Mouse (Mus musculus) frontal cortex, adult (tissue): ENCODE data around the gene Prss54.
"Not testable (repeated sequence)": the region's sequence is repeated elsewhere in the genome, so short reads cannot be mapped to it uniquely, and the experiment has no call there.

Experiments used
- ATAC-seq: cut with Nextera tagmentation; 2 replicates; pipeline ENCODE4 v1.9.2; 2017; ENCODE audit warnings: mild to moderate bottlenecking, moderate library complexity, mixed read lengths; ENCODE audit not compliant: low TSS enrichment

Prss54 gene

GRCm38 (mm10) chr8:95576240-95576639 is at the start of gene Prss54:
Gene Prss54, minus strand, starts transcription at chr8:95576340.
- ATAC-seq: no peak

GRCm38 (mm10) chr8:95624833-95625232 is 48.7 kb upstream of the Prss54 start:
- peak; percentile 84 for ATAC-seq

GRCm38 (mm10) chr8:95620046-95620445 is 43.9 kb upstream of the Prss54 start:
- no peak for ATAC-seq

GRCm38 (mm10) chr8:95616383-95616782 is 40.2 kb upstream of the Prss54 start:
- no peak for ATAC-seq

- no peak for ATAC-seq
These were observed 35.6 kb upstream of the Prss54 start for GRCm38 (mm10) chr8:95611769-95612168.

GRCm38 (mm10) chr8:95610749-95611148 is 34.6 kb upstream of the Prss54 start:
- ATAC-seq: no peak

DNA sequence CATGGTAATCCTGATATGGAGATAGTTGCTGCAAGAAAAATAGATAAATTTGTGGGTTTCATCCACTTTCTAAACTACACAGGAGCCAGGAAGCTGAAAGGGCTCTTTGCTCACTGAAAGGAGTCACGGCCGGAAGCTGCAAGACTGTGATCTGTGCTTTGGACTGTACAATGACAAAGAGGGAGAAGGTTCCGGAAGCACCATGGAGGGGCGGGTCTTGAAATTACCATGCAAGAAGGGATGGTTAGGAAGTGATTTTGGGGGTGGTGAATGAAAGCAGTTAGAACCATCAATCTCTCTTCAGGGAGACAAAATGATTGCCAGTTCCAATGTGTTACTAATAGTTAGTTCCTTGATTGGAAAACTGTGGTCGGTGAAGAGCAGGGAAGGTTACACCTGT is 33.3 kb upstream of the Prss54 start:
- no peak for ATAC-seq

GRCm38 (mm10) chr8:95607210-95607609 is 31.1 kb upstream of the Prss54 start:
- peak; percentile 78 for ATAC-seq

GRCm38 (mm10) chr8:95606509-95606908 is 30.4 kb upstream of the Prss54 start:
- ATAC-seq: not testable (repeated sequence)

DNA sequence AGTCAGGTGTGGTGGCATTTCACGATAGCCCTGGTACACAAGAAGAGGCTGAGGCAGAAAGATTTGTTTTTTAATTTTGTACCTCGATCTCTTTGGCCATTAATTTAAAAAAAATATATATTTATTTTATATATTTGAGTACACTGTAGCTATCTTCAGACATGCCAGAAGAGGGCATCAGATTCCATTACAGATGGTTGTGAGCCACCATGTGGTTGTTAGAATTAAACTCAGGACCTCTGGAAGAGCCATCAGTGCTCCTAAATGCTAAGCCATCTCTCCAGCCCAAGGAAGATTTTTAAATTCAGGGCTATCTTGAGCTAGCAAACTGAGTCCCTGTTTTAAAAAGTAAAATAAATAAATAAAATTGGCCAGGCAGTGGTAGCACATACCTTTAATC is 26.0 kb upstream of the Prss54 start:
- no peak for ATAC-seq

DNA sequence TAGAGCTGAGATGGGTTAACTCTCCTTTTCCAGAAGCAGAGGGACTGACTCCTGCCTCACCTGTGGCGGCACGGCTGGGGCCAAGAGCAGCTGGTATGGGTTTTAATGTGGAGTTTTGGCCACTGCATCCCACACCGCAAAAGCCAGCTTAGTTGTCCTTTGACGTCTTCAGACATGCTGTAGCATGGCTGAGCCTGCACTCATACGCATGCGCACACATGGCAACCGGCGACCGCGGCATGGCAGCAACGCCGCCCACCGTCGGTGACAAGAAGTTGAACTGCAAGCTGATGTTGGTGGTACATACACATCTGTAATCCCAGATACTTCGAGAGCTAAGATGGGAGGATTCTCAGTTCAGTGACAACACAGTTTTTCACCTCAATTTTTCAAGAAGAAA is 25.2 kb upstream of the Prss54 start:
- ATAC-seq: no peak

DNA sequence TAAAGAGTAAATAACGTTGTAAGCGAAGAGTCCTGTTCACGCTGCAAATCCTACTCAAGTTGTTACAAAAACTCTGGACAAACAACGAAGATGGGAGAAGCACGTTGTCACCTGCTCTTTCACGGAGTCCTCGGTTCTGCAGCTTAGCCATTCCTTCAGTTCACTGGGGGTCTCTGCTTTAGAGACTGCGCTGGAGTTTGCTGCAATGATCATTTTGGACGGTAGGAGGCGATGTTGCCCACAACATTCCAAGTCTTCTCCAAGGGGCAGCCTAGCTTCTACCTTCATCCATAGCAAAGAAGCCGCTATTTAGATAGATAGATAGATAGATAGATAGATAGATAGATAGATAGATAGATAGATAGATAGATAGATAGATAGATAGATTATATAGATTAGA is 23.7 kb upstream of the Prss54 start:
- ATAC-seq: peak; percentile 76

GRCm38 (mm10) chr8:95596841-95597241 is 20.7 kb upstream of the Prss54 start:
- no peak for ATAC-seq

- no peak for ATAC-seq
These were observed 19.0 kb upstream of the Prss54 start for GRCm38 (mm10) chr8:95595131-95595530.

GRCm38 (mm10) chr8:95593439-95594393 is 17.6 kb upstream of the Prss54 start:
- peak; percentile 62 for ATAC-seq

- ATAC-seq: no peak
These were observed 16.1 kb upstream of the Prss54 start for GRCm38 (mm10) chr8:95592131-95592780.

- ATAC-seq: peak; percentile 28
These were observed 14.4 kb upstream of the Prss54 start for GRCm38 (mm10) chr8:95590539-95590938.

- ATAC-seq: no peak
These were observed 13.1 kb upstream of the Prss54 start for GRCm38 (mm10) chr8:95589282-95589681.

- peak; percentile 84 for ATAC-seq
These were observed 11.2 kb upstream of the Prss54 start for GRCm38 (mm10) chr8:95587339-95587738.

DNA sequence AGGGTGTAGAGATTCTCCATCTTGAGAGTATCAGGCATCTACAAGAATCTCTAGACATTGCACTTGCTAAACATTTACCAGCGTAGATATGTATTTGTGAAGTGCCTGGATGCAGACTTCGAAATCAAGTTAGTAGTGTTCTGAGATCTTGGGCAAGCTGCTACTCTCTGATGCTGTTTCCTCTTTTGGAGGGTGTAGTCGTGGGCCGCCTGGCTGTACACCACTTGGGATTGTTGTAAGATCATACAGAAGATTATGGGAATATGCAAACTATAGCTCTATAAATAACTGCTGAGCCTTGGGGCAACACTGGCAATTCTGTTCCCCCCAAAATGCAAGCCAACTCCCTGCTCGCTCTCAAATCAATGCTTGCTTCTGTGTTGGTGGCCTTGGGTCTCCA is 3.0 kb downstream of the Prss54 start:
- peak; percentile 68 for ATAC-seq

DNA sequence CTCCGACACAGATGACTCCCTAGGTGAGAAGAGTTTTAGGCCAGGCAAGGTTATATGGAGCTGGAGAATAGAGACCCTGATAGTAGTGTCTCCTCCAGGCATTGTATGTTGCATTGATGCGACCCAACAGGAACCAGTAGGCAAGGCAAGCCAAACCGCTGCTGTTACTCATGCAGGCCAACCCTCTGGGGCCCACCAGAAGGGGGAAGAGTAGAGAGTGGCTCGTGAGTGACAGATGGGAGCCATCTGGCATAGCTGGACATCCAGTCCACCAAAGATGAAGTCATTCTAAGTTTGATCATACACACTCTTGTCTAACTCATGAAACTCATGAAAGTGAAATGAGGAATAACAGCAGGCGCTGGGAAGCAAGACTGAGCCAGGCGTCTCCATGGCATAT is 9.3 kb downstream of the Prss54 start:
- ATAC-seq: peak; percentile 59; the same call in 1 of the 2 replicates

DNA sequence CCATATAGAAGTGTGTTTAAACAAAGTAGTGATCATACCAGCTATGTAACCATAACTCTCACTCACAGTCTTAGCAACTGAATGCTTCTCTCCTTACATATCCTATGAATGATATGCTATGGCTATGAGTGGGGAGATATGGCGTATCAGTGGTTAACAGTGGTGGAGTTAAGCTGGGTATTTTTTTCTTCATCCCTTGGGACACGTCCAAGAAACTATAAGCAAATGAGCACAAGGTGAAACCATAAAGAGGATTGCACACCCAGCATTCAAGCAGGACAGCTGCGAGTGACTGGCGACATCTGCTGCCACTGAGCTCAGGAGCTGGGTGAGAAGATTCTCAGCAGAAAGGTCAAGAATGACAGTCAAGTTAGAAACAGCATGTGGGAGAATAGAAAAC is 9.9 kb downstream of the Prss54 start:
- peak; percentile 27; the same call in 1 of the 2 replicates for ATAC-seq

DNA sequence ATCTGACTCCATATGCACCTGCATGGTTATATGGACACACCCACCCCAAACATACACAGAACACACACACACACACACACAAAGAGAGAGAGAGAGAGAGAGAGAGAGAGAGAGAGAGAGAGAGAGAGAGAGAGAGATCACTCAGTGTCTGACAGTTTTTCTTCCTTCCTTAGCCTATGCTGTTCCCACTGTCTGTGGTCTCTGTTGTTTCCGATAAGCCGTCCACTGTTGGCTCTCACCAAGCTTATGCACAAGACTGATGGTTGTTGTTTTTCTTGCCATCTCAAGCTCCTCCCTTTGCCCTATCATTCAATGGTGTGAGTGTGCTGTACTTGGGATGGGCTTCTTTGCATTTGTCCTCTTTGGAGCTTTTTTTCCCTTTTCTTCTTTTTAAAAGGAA is 20.2 kb downstream of the Prss54 start:
- ATAC-seq: no peak
